Mouse (Mus musculus): ENCODE measurements at regions not wholly inside any gene's neighbourhood (a gene's known extent, or its start where the extent isn't known, plus 50 kb on each side); places are given as distances from the start of the nearest gene placed in this dataset.

DNA sequence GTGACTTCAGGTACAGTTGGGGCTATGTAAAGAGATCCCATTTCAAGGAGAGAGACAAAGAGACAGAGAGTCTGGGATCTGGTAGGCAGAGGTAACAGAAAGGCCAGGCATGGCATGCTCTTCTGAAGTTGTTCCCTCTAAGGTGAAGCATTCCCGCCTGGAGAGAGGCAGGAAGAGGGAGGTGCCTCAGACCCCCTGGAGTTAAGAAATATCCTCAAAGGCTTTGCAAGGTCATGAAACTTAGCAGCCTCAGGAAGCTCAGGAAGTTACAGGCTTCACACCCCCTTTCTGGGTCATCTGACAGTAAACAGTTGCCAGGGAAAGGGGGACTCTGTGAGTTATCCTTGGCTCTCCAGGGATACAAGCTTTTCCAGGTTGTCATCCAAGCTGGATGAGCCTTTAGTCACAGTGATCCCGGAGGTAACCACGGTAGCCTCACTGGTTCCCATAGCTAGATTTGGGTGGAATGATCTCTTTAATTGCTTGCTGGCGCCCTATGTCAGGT, 57.2 kb upstream of the Arntl start:
- TF ChIP-seq CTCF (IDR thresholded peaks at IDR 0.05; ENCODE audit: low read depth, low read length), result no peak
- no peak for TF ChIP-seq GATA2 (IDR thresholded peaks at IDR 0.05; ENCODE audit: borderline replicate concordance, low read depth, low read length)
- no peak for TF ChIP-seq GATA1 (IDR thresholded peaks at IDR 0.05; ENCODE audit: borderline replicate concordance, low read length)

Measured in G1E (cell line).